Mouse (Mus musculus) heart, postnatal 0 days (tissue): ENCODE measurements around the gene Relch. TPM values are rescaled to one million over a fixed set of nuclear protein-coding genes. Genes with fewer than 3 reads are reported as not detected.
"Not testable (repeated sequence)": the region's sequence is repeated elsewhere in the genome, so short reads cannot be mapped to it uniquely, and the experiment has no call there.

ENCODE experiments used
- ATAC-seq: fragments of 200-750 bp; cut with Nextera tagmentation; 2 replicates; pipeline ENCODE4 v1.8.0; 2017; ENCODE audit warnings: low read depth, moderate number of reproducible peaks, moderate library complexity; ENCODE audit not compliant: insufficient read depth
- DNase-seq: peaks from one replicate; pipeline ENCODE4 v3.0.0-alpha.2; 2016; ENCODE audit warnings: low spot score
- H3K27ac ChIP-seq: fragments of 300-500 bp; sonication (generic); 2 replicates; pipeline ENCODE4 v1.5.1; 2014; ENCODE audit warnings: low read depth, mild to moderate bottlenecking
- H3K27me3 ChIP-seq: fragments of 300-500 bp; sonication (generic); 2 replicates; pipeline ENCODE4 v1.6.1; 2014; ENCODE audit warnings: low read length, mixed read lengths; ENCODE audit not compliant: control insufficient read depth, insufficient read depth
- H3K36me3 ChIP-seq: fragments of 300-500 bp; sonication (generic); replicated peaks from 2 replicates; pipeline ENCODE4 v1.6.1; 2014; ENCODE audit warnings: low read length, mixed read lengths; ENCODE audit not compliant: control insufficient read depth, insufficient read depth
- H3K4me1 ChIP-seq: fragments of 300-500 bp; sonication (generic); 2 replicates; pipeline ENCODE4 v1.6.1; 2014; ENCODE audit warnings: antibody characterized with exemption; ENCODE audit not compliant: control insufficient read depth, insufficient read depth
- H3K4me2 ChIP-seq: fragments of 300-500 bp; sonication (generic); 2 replicates; pipeline ENCODE4 v1.6.1; 2014; ENCODE audit warnings: low read depth, mild to moderate bottlenecking, low read length, moderate library complexity
- H3K4me3 ChIP-seq: fragments of 300-500 bp; sonication (generic); 2 replicates; pipeline ENCODE4 v1.5.1; 2014; ENCODE audit warnings: low read depth, low read length
- H3K9ac ChIP-seq: fragments of 300-500 bp; sonication (generic); replicated peaks from 2 replicates; pipeline ENCODE4 v1.6.1; 2014; ENCODE audit warnings: low read depth, low read length, mixed read lengths
- H3K9me3 ChIP-seq: fragments of 300-500 bp; sonication (generic); replicated peaks from 2 replicates; pipeline ENCODE4 v1.6.1; 2016; ENCODE audit warnings: low read length; ENCODE audit not compliant: control insufficient read depth
- CTCF ChIP-seq: IDR thresholded peaks from 2 replicates; pipeline ENCODE4 v1.5.1; 2016; ENCODE audit warnings: antibody characterized with exemption, control low read depth, low read depth
- EP300 ChIP-seq: IDR thresholded peaks from 2 replicates; pipeline ENCODE4 v1.6.1; 2016; ENCODE audit warnings: antibody characterized with exemption, low read depth
- WGBS: fragments of 180-500 bp; shearing (Covaris S2); extraction: QIAGEN DNeasy Blood & Tissue Kit; methylation state at CpG from one replicate; pipeline ENCODE4 v1.1.7; 2014; 5-methylcytosine and 5-hydroxymethylcytosine counted together
- polyA plus RNA-seq: library from polyadenylated mRNA; unstranded; fragments of >200 nt; fragmentation: Nextera tagmentation; extraction: Ambion mirVana; gene quantifications from 2 replicates; pipeline ENCODE4 v1.2.1, GENCODE M21; 2015
- total RNA-seq: library from RNA; depleted of rRNA; stranded (reverse); fragments of >200 nt; gene quantifications from 2 replicates; pipeline ENCODE4 v1.2.3, GENCODE M21; 2014; ENCODE audit warnings: low replicate concordance

The Relch gene
- total and polyA plus RNA-seq, 2 experiments from 2014 or later, result 12.2 to 23.9 TPM

DNA sequence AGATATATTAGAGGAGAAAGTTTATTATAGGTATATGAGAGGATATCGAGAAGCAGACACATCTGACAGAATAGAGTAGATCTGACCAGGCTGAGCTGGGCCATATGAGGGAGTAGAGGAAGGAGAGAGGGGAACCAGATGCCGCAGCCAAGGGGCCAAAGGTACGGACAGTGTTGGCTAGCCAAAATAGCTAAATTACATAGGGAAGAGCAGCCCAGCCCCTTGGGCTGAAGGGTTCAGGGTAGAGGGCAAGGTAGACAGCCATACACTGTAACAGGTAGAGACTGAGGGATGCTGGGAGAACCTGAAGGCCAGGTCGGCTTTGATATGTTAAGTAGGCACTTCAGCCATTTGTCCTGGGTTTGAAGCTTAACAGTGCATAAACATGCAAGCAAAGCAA lies 95.1 kb downstream of the Relch start:
- H3K27me3 ChIP-seq, result no peaks in the 10 kb centered on the region
- 0 out of 2 replicates have a peak, but pooled peaks cover 8% of the 10 kb centered on the region for H3K9me3 ChIP-seq
- no peaks in the 10 kb centered on the region for H3K4me1 ChIP-seq
- no peak overlapping the region for H3K9ac ChIP-seq
- 0 out of 2 replicates have a peak, but pooled peaks cover 7% of the 10 kb centered on the region for H3K36me3 ChIP-seq
- H3K4me2 ChIP-seq, result no peak overlapping the region
- no peak overlapping the region for H3K27ac ChIP-seq
- ATAC-seq (no peak), DNase-seq (no peak)
- TF ChIP-seq CTCF, result no peak
- TF ChIP-seq EP300, result no peak
- 87% methylated on average over 4 of the region's 4 CpGs for WGBS
- no peak overlapping the region for H3K4me3 ChIP-seq

DNA sequence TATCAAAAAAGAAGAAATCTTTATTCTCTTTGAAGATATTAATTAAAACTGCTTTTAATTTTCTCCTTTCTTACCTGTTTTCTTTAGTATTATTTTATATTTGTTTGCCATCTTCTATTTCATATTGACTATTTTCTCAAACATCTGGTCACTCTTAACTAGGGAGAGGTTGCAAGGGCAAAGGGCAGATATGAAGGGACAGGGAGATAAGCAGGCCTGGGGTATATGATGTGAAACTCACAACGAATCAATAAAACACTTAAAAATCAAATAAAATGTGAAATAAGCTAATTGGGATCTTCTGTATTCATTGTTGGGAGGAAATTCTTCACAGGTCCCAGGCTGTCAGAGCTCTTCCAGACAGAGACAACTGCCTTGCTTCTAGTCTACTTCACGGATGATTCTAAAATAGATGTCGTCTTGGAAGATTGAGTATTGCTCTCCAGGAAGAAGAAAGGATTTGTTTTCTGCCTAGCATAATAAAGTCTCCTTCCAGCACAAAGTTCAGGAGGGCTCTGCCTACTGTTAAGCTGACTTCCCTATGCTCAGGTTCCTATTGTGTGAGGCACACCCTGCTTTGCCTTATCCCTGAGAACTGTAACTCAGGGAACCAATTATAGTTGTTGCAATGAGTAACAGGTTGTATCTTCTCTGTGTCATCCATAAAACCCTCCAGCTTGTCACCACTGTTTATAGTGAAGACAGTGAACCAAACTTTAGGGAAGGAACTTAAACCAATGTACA lies 95.9 kb downstream of the Relch start:
- Histone ChIP-seq H3K4me2 (no peak overlapping the region), H3K36me3 (0 out of 2 replicates have a peak, but pooled peaks cover 1% of the 10 kb centered on the region), H3K9me3 (0 out of 2 replicates have a peak, but pooled peaks cover 8% of the 10 kb centered on the region), H3K27me3 (no peaks in the 10 kb centered on the region), H3K9ac (no peak overlapping the region), H3K4me3 (no peak overlapping the region), H3K4me1 (no peaks in the 10 kb centered on the region), H3K27ac (no peak overlapping the region)
- DNase-seq (no peak), ATAC-seq (no peak)
- TF ChIP-seq EP300 (no peak), CTCF (no peak)
- WGBS, result 73% methylated on average over 3 of the region's 3 CpGs

DNA sequence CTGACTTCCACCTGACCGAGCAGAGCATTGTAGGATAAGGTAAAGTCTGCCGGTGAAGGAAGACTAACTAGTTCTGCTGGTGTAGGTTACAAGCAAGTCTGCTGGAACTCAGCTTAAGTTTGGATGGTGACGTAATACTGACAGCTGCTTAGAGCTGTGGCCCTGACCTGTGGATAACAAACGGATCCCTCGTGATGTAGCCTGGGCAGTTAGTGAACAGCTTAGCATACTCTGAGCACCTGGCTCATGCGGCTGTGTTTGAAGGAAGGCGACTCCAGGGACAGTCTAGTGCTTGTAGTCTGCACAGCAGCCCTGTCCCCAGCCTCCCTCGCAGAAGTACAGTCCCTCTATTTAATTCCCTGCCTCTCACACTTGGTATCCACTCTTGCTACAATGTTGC lies 101.9 kb downstream of the Relch start:
- no peak overlapping the region for H3K9ac ChIP-seq
- no peak for ATAC-seq
- no peak for TF ChIP-seq CTCF
- no peak for TF ChIP-seq EP300

DNA sequence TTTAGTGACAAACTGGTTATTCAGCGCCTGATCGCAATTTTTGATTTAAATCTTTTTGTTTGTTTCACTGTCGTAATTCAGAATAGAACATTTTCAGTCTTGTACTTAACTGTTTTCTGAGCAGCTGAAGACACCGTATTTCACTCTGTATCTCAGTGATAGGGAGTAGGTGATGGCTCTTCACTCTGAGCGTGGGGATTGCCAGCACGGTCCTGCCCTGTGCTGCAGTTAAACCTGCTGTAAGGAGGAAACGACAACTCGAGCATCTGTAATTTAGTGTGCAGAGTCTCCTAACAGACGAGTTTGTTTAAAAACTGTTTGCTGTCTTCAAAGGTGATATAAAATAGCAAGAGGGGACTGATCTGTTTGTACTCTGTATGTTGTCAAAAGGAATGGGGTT lies 102.4 kb downstream of the Relch start:
- not testable (repeated sequence) for ATAC-seq, H3K36me3 ChIP-seq, H3K4me3 ChIP-seq, DNase-seq, H3K27ac ChIP-seq, H3K4me2 ChIP-seq, H3K9ac ChIP-seq, H3K4me1 ChIP-seq, H3K9me3 ChIP-seq, H3K27me3 ChIP-seq
- 77% methylated on average over 9 of the region's 9 CpGs for WGBS

More for the DNA sequence above, 101.9 kb downstream of the Relch start:
- no peak overlapping the region for H3K27ac ChIP-seq
- H3K27me3 ChIP-seq, result no peaks in the 10 kb centered on the region
- 60% methylated on average over 8 of the region's 8 CpGs for WGBS
- no peaks in the 10 kb centered on the region for H3K36me3 ChIP-seq
- 0 out of 2 replicates have a peak, but pooled peaks cover 8% of the 10 kb centered on the region for H3K9me3 ChIP-seq
- H3K4me1 ChIP-seq, result no peaks in the 10 kb centered on the region
- H3K4me3 ChIP-seq, result no peak overlapping the region
- no peak overlapping the region for H3K4me2 ChIP-seq
- DNase-seq, result no peak

DNA sequence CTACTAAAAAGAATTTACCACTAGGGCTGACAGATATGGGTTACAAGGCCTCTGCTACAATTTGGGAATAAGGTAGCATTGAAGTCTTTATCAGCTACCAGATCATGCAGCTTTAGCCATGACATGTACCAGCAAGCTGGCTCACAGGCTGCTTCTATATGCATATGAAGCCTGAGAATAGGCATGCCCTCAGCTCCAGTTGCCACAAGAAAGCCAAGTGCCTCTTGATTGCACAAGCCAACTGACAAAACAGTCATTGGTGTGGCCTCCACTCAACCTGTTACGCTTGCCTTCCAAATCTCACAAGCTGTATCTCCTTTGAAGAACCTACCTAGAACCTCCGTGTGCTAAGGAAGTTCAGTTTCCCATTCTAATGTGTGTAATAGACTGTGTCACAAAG lies 104.7 kb downstream of the Relch start:
- no peak for TF ChIP-seq CTCF
- no peak for TF ChIP-seq EP300
- WGBS, result 81% methylated on average over 2 of the region's 2 CpGs

DNA sequence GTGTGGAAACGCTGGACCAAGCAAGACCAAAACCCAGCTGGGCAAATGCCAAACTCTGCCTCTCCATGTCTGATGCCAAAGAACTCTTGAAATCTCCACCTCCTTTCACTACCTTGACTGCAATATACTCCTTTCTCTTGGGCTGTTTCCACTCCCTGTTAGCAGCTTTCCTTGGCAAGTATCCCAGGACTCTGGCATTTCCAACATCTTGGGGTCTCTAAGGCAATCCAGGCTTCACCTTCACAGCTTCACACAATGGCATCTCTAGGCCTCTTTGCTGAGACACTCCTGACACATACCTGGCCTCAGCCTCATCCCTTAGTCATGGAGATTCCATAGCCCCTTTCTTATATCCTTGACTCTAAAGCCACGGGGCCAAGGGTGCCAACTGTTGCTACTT lies 107.0 kb downstream of the Relch start:
- Histone ChIP-seq H3K27ac (no peak overlapping the region), H3K4me2 (no peak overlapping the region), H3K9me3 (no peaks in the 10 kb centered on the region), H3K36me3 (no peaks in the 10 kb centered on the region), H3K4me3 (no peak overlapping the region), H3K27me3 (no peaks in the 10 kb centered on the region), H3K9ac (no peak overlapping the region), H3K4me1 (no peaks in the 10 kb centered on the region)
- ATAC-seq (no peak), DNase-seq (no peak)
- WGBS, result 50% methylated on average over 2 of the region's 2 CpGs
- TF ChIP-seq EP300 (no peak), CTCF (no peak)

More for the DNA sequence above, 104.7 kb downstream of the Relch start:
- Histone ChIP-seq H3K4me1 (no peaks in the 10 kb centered on the region), H3K9me3 (0 out of 2 replicates have a peak, but pooled peaks cover under 1% of the 10 kb centered on the region), H3K4me2 (no peak overlapping the region), H3K36me3 (no peaks in the 10 kb centered on the region), H3K9ac (no peak overlapping the region), H3K4me3 (no peak overlapping the region), H3K27me3 (no peaks in the 10 kb centered on the region), H3K27ac (no peak overlapping the region)
- ATAC-seq, result no peak
- DNase-seq, result no peak
